Mouse (Mus musculus) kidney, embryonic 14.5 days (tissue): ENCODE data around the gene Gm11020. TPM values are rescaled to one million over a fixed set of nuclear protein-coding genes. Genes with fewer than 3 reads are reported as not detected.

Experiments
- ATAC-seq: fragments of 200-750 bp; cut with Nextera tagmentation; 2 replicates; pipeline ENCODE4 v1.8.0; 2017; ENCODE audit warnings: moderate number of reproducible peaks, mild to moderate bottlenecking, moderate TSS enrichment, moderate library complexity; ENCODE audit not compliant: low FRiP score, low TSS enrichment
- H3K27ac ChIP-seq: fragments of 300-500 bp; sonication (generic); 2 replicates; pipeline ENCODE4 v1.5.1; 2014; ENCODE audit warnings: low read depth, mild to moderate bottlenecking, low read length, moderate library complexity, mixed read lengths
- H3K27me3 ChIP-seq: fragments of 300-500 bp; sonication (generic); 2 replicates; pipeline ENCODE4 v1.6.1; 2014; ENCODE audit warnings: mild to moderate bottlenecking, low read length; ENCODE audit not compliant: control insufficient read depth, insufficient read depth
- H3K36me3 ChIP-seq: fragments of 300-500 bp; sonication (generic); 2 replicates; pipeline ENCODE4 v1.6.1; 2014; ENCODE audit warnings: low read length, mixed read lengths; ENCODE audit not compliant: control insufficient read depth, insufficient read depth
- H3K4me1 ChIP-seq: fragments of 300-500 bp; sonication (generic); 2 replicates; pipeline ENCODE4 v1.6.1; 2014; ENCODE audit warnings: low read length, mixed read lengths; ENCODE audit not compliant: control insufficient read depth, insufficient read depth
- H3K4me2 ChIP-seq: fragments of 300-500 bp; sonication (generic); replicated peaks from 2 replicates; pipeline ENCODE4 v1.6.1; 2014; ENCODE audit warnings: low read depth, mild to moderate bottlenecking, low read length
- H3K4me3 ChIP-seq: fragments of 300-500 bp; sonication (generic); 2 replicates; pipeline ENCODE4 v1.5.1; 2014; ENCODE audit warnings: mild to moderate bottlenecking, low read length
- H3K9ac ChIP-seq: fragments of 300-500 bp; sonication (generic); 2 replicates; pipeline ENCODE4 v1.6.1; 2014; ENCODE audit warnings: low read depth, mild to moderate bottlenecking, low read length, moderate library complexity
- H3K9me3 ChIP-seq: fragments of 300-500 bp; sonication (generic); 2 replicates; pipeline ENCODE4 v1.6.1; 2016; ENCODE audit warnings: low read length; ENCODE audit not compliant: control insufficient read depth
- WGBS: fragments of 180-500 bp; shearing (Covaris S2); extraction: QIAGEN DNeasy Blood & Tissue Kit; methylation state at CpG from one replicate; pipeline ENCODE4 v1.1.7; 2014; 5-methylcytosine and 5-hydroxymethylcytosine counted together
- polyA plus RNA-seq: library from polyadenylated mRNA; unstranded; fragments of >200 nt; fragmentation: Nextera tagmentation; extraction: Ambion mirVana; gene quantifications from 2 replicates; pipeline ENCODE4 v1.2.1, GENCODE M21; 2014

The Gm11020 gene
- polyA plus RNA-seq, 1 experiment from 2014 or later = not detected

DNA sequence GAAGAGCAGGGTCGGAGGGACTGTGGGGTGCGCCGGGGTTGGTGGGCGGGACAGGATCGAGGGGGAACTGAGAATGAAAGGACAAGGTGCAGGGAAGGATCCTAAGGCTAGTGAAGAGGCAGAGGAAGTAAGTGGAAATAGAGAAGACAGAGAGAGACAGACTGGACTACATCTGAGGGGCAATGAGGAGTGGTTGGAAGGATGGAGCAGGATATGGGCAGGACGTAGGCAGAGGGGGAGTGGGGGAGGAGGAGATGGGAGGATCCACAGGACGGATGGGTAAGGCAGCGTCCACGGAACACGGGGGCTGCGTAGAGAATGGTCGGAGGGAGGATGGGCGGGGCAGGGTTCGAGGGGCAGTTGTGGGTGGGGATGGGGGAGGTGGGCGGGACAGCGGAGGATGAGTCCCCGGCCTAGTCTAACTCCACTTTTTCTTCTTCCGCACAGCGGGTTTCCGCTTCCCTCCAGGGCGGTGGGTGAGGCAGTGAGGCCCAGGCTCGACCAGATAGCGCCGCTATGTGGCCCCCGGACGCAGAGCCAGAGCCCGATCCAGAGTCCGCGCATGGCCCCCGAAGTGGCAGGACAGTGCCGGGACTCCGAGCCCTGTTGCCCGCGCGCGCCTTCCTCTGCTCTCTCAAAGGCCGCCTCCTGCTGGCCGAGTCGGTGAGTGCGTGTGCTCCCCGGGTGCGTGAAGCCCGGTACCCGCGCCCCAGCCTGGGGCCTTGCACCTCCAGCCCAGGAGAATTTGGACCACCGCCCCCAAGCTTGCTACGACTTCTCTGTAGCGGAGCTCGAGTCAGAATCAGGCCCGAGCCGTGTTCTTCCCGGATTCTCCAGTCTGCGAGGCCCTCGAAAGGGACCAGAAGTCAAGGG, 19.1 kb downstream of the Gm11020 start:
- Histone ChIP-seq H3K4me2 (peak overlapping the region; percentile 67), H3K4me1 (peaks cover 8% of the 10 kb centered on the region), H3K36me3 (peaks cover 13% of the 10 kb centered on the region), H3K27ac (peak overlapping the region; percentile 87), H3K27me3 (no peaks in the 10 kb centered on the region), H3K4me3 (peak overlapping the region; percentile 80), H3K9ac (peak overlapping the region; percentile 90), H3K9me3 (no peaks in the 10 kb centered on the region)
- under 1% methylated on average over 45 of the region's 54 CpGs for WGBS
- ATAC-seq = peak; percentile 84

DNA sequence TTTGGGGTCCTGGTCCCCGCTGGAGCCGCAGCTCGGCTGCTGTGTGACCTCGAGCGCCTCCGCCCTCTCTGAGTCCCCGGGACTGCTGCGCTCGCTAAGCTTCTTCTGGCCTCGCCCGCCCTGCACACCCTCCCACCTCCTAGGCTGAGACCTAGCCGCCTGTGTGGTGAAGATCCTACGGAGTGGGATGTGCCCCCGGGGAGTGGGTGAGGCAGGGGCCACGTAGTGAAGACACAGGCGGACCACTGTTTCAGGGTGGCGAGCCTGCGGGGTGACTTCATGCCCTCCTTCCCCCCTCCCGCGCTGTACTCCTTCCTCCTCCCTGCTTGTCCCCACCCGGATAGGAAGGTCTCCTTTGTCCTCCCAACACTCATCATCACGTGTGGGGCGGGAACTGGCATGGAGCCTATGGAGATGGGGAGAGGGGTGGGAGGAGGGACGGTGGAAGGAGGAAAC, 19.8 kb downstream of the Gm11020 start:
- H3K36me3 ChIP-seq = peaks cover 19% of the 10 kb centered on the region
- peaks cover 8% of the 10 kb centered on the region for H3K4me1 ChIP-seq
- peak overlapping the region; percentile 67 for H3K4me2 ChIP-seq
- peak overlapping the region; percentile 87 for H3K27ac ChIP-seq
- under 1% methylated on average over 24 of the region's 24 CpGs for WGBS
- peak overlapping the region; percentile 80 for H3K4me3 ChIP-seq
- H3K9me3 ChIP-seq = no peaks in the 10 kb centered on the region
- H3K27me3 ChIP-seq = no peaks in the 10 kb centered on the region
- peak; percentile 74 for ATAC-seq
- H3K9ac ChIP-seq = peak overlapping the region; percentile 90

DNA sequence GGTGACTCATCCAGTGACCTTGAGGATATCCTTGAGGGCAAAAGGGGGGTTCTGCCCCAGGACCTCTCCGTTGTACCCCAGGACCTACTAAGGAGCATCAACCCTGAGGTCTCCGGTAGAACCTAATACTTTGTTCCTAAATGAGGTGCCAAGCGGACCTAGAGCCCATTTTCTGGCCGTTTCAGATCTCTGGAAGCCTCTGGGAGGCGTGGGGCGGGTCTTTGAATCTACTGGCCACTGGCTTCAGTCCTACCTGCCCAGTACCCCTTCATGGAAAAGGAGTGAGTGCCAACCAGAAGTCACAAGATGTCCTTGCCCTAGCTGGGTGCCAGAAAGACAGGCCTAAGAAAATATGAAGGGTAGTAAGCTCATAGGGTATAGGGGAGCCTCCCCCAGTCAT, 20.3 kb downstream of the Gm11020 start:
- no peaks in the 10 kb centered on the region for H3K9me3 ChIP-seq
- peak overlapping the region; percentile 3; the same call in 1 of the 2 replicates for H3K27ac ChIP-seq
- H3K36me3 ChIP-seq = peaks cover 24% of the 10 kb centered on the region
- ATAC-seq = no peak
- H3K4me2 ChIP-seq = peak overlapping the region; percentile 67
- H3K27me3 ChIP-seq = no peaks in the 10 kb centered on the region
- H3K4me3 ChIP-seq = peak overlapping the region; percentile 80
- H3K9ac ChIP-seq = peak overlapping the region; percentile 90; the same call in 1 of the 2 replicates
- 34% methylated on average over 6 of the region's 6 CpGs for WGBS
- H3K4me1 ChIP-seq = peaks cover 8% of the 10 kb centered on the region

DNA sequence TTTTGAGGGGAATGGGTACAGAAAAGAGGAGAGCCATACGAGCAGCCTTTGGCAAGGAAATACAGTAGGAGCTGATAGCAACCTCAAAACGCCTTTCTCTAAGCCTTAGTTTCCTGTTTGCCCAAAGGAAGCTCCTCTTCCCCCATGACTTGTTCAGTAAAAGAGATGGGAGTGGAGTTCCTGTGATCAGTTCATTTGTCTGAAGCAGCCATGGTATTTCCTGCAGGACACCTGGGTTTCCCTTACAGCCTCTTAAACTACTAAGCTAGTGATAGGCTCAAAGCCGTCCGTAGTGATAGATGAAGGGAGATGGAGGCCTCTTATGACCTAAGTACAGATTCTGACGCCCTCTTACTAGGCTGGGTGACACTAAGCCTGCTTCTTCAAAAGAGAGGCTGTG, 21.1 kb downstream of the Gm11020 start:
- H3K4me1 ChIP-seq = peaks cover 8% of the 10 kb centered on the region
- H3K9me3 ChIP-seq = no peaks in the 10 kb centered on the region
- 74% methylated on average over 5 of the region's 5 CpGs for WGBS
- 0 out of 2 replicates have a peak overlapping the region, but pooled peaks have one; percentile 12 for H3K9ac ChIP-seq
- no peak for ATAC-seq
- peaks cover 31% of the 10 kb centered on the region for H3K36me3 ChIP-seq
- H3K4me3 ChIP-seq = no peak overlapping the region
- no peak overlapping the region for H3K4me2 ChIP-seq
- H3K27me3 ChIP-seq = no peaks in the 10 kb centered on the region
- H3K27ac ChIP-seq = no peak overlapping the region

DNA sequence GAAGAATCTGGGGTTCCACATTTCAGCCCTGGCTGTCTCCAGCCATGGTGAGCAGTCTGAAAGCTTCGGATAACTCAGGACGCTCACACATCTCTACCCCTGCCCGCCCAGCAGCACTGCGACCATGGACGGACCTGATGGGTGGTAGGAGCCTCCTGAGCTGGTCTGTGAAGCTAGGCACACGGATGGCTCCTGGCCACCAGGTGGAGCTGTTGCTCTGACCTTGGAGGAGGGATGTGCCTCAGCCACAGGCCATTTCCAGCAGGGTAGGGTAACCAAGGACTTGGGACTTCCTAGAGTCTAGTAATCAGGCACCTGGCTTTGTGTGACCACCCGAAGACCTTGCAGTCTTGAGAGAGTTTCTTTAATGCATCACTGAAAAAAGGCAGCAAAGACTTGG, 22.6 kb downstream of the Gm11020 start:
- peaks cover 8% of the 10 kb centered on the region for H3K4me1 ChIP-seq
- H3K9me3 ChIP-seq = no peaks in the 10 kb centered on the region
- no peak overlapping the region for H3K4me3 ChIP-seq
- WGBS = 9% methylated on average over 7 of the region's 7 CpGs
- no peak overlapping the region for H3K9ac ChIP-seq
- no peak overlapping the region for H3K4me2 ChIP-seq
- no peak overlapping the region for H3K27ac ChIP-seq
- H3K27me3 ChIP-seq = no peaks in the 10 kb centered on the region
- ATAC-seq = peak; percentile 22; the same call in 1 of the 2 replicates
- H3K36me3 ChIP-seq = peaks cover 40% of the 10 kb centered on the region

DNA sequence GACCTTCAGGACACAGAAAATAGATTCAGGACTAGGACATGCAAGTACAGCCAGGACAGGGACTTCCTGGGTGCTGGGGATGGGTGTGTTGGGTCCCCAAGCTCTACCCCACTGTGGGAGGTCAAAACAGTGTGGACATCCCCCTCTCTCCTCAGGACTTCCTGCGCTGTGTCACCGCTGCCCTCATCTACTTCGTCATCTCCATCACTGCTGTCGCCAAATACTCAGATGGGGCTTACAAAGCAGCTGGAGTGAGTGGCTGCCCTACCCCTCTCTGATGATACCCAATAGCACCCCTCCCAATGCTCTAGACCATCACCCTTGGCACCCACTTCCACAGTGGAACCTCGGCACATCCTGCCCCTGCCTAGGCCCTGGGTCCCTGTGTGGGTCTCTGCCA, 23.3 kb downstream of the Gm11020 start:
- Histone ChIP-seq H3K4me2 (no peak overlapping the region), H3K9me3 (no peaks in the 10 kb centered on the region), H3K36me3 (peaks cover 40% of the 10 kb centered on the region), H3K9ac (no peak overlapping the region), H3K27me3 (no peaks in the 10 kb centered on the region), H3K27ac (no peak overlapping the region), H3K4me1 (peaks cover 3% of the 10 kb centered on the region), H3K4me3 (no peak overlapping the region)
- ATAC-seq = no peak
- WGBS = 93% methylated on average over 5 of the region's 5 CpGs

DNA sequence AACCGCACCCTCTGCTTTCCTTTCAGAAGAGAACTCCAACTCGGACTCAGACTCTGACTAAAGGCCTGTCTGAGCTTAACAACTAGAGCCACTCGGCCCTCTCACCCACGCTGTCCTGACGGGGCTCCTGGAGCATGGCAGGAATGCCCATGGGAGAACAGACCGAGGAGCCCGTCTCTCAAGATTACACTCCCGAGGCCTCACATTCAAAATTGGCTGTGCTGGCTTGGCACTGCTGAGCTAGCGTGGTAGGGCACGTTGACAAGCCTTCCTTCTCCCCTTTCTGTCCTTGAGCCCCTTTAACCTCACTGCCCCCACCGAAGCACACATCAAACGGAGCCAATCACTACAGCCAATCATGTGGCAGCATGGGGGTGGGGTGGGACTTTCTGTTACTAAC, 25.3 kb downstream of the Gm11020 start:
- H3K27ac ChIP-seq = no peak overlapping the region
- 70% methylated on average over 12 of the region's 12 CpGs for WGBS
- H3K36me3 ChIP-seq = peaks cover 40% of the 10 kb centered on the region

DNA sequence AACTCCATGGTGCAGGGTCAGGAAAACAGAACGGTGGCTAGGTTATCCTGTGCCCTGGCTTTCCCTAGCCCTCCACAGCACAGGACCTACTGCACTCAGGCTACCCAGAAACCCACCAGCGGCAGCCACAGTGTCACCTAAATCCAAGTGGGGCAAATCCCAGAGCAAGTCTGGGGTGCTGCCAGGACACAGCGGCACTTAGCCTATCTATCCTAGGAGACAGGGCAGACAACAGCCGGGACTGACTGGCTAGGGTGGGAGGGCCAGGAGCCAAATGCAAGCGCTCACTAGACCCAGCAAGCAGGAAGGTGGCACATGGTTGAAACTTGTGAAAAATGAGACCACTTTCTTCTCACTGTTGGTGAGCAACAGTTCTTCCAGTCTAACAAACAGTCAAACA, 27.6 kb downstream of the Gm11020 start:
- Histone ChIP-seq H3K9me3 (no peaks in the 10 kb centered on the region), H3K27me3 (no peaks in the 10 kb centered on the region), H3K4me2 (no peak overlapping the region), H3K36me3 (peaks cover 43% of the 10 kb centered on the region), H3K4me1 (no peaks in the 10 kb centered on the region), H3K27ac (no peak overlapping the region), H3K4me3 (no peak overlapping the region), H3K9ac (no peak overlapping the region)
- 74% methylated on average over 5 of the region's 5 CpGs for WGBS
- ATAC-seq = no peak

More for the DNA sequence above, 25.3 kb downstream of the Gm11020 start:
- Histone ChIP-seq H3K9ac (no peak overlapping the region), H3K4me1 (no peaks in the 10 kb centered on the region; the same call in 1 of the 2 replicates), H3K4me2 (no peak overlapping the region), H3K27me3 (no peaks in the 10 kb centered on the region), H3K9me3 (no peaks in the 10 kb centered on the region), H3K4me3 (no peak overlapping the region)
- no peak for ATAC-seq

DNA sequence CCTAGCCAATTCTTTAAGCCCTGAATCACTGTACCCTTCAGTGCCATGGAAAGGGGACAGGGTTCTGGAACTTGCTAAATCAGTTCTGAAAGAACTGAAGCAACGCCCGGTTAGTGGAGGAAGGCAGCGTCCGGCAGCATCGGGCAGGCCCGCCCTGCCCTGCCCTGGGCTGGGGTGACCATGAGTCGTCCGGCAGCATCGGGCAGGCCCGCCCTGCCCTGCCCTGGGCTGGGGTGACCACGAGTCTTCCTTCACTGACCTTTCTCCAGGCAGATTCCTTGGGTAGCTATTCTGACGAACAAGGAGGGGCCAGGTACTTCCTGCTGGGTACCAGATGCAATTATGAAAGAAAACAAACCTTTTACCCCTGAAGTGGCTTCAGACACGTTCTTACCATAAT, 28.7 kb downstream of the Gm11020 start:
- ATAC-seq = no peak
- Histone ChIP-seq H3K36me3 (peaks cover 43% of the 10 kb centered on the region), H3K27ac (no peak overlapping the region)

More for the DNA sequence above, 28.7 kb downstream of the Gm11020 start:
- no peak overlapping the region for H3K4me2 ChIP-seq
- H3K9ac ChIP-seq = no peak overlapping the region
- H3K4me1 ChIP-seq = no peaks in the 10 kb centered on the region
- no peaks in the 10 kb centered on the region for H3K9me3 ChIP-seq
- no peak overlapping the region for H3K4me3 ChIP-seq
- 81% methylated on average over 13 of the region's 13 CpGs for WGBS
- no peaks in the 10 kb centered on the region for H3K27me3 ChIP-seq
